Mouse (Mus musculus) left cerebral cortex, adult 2 months (tissue): ENCODE data around the gene Cux2. TPM values are rescaled to one million over a fixed set of nuclear protein-coding genes. Genes with fewer than 3 reads are reported as not detected.
A peak's percentile ranks its signal among the peaks of the same experiment; 100 is the strongest.

Experiments used
- DNase-seq, 2 experiments: peaks; one replicate each; pipeline ENCODE4 v3.0.0; 2021 to 2022; ENCODE audit warnings: low spot score in 2 of 2, mixed read lengths in 1 of 2; ENCODE audit errors: extremely low spot score in 1 of 2
- H3K27ac ChIP-seq: fragments of 200-600 bp; 2 replicates; pipeline ENCODE4 v1.8.1; 2022
- H3K4me3 ChIP-seq: fragments of 200-600 bp; 2 replicates; pipeline ENCODE4 v1.8.1; 2022
- CTCF ChIP-seq: fragments of 200-600 bp; IDR thresholded peaks from 2 replicates; pipeline ENCODE4 v1.8.1; 2022; ENCODE audit warnings: antibody characterized with exemption, mild to moderate bottlenecking, moderate library complexity
- intact Hi-C: fragments of 180-260 bp; cut with DNase I; formaldehyde crosslinking; loops from one replicate; pipeline ENCODE4 v1.15.1; 2025
- total RNA-seq, 2 experiments: library from RNA; stranded (reverse); gene quantifications; 2 replicates each; pipeline ENCODE4 v1.2.3; 2021

Cux2 gene
- total RNA-seq, 2 experiments from 2014 or later: 194 to 215 TPM

GRCm38 (mm10) chr5:121902809-121903745, 146.8 kb downstream of the Cux2 start:
- H3K27ac ChIP-seq: no peak overlapping the region; the same call in 1 of the 2 replicates
- intact Hi-C loops: no loop called here
- no peak overlapping the region for H3K4me3 ChIP-seq
- TF ChIP-seq CTCF: no peak
- DNase-seq: no peak

- Histone ChIP-seq H3K4me3 (no peak overlapping the region), H3K27ac (peak overlapping the region; percentile 57)
- intact Hi-C loops: loop anchor here (2.0 kb wide), 1 partner anchor 30 kb away; no protein-coding TSS in a partner anchor
- no peak for DNase-seq
- TF ChIP-seq CTCF: no peak
Observed at GRCm38 (mm10) chr5:121895117-121895756, 154.7 kb downstream of the Cux2 start.

GRCm38 (mm10) chr5:121894647-121895046, 155.3 kb downstream of the Cux2 start:
- no peak for DNase-seq
- intact Hi-C loops: loop anchor here (2.0 to 5.0 kb wide), 3 partner anchors 30 to 193 kb away; no protein-coding TSS in a partner anchor
- peak overlapping the region; percentile 57 for H3K27ac ChIP-seq
- no peak for TF ChIP-seq CTCF
- no peak overlapping the region for H3K4me3 ChIP-seq

GRCm38 (mm10) chr5:121893581-121893980, 156.3 kb downstream of the Cux2 start:
- no peak overlapping the region for H3K4me3 ChIP-seq
- intact Hi-C loops: loop anchor here (2.0 to 5.0 kb wide), 3 partner anchors 107 to 194 kb away; no protein-coding TSS in a partner anchor
- peak; percentile 52 for TF ChIP-seq CTCF
- no peak for DNase-seq
- H3K27ac ChIP-seq: no peak overlapping the region; the same call in 1 of the 2 replicates

GRCm38 (mm10) chr5:121892281-121892680, 157.6 kb downstream of the Cux2 start:
- H3K4me3 ChIP-seq: no peak overlapping the region
- peak overlapping the region; percentile 49 for H3K27ac ChIP-seq
- TF ChIP-seq CTCF: no peak
- intact Hi-C loops: loop anchor here (1.0 to 5.0 kb wide), 4 partner anchors 109 to 195 kb away; no protein-coding TSS in a partner anchor
- peak; percentile 61 to 78 for DNase-seq

- Histone ChIP-seq H3K27ac (peak overlapping the region; percentile 49; the same call in 1 of the 2 replicates), H3K4me3 (no peak overlapping the region)
- DNase-seq: no peak
- intact Hi-C loops: loop anchor here (5.0 kb wide), 2 partner anchors 156 to 196 kb away; no protein-coding TSS in a partner anchor
- TF ChIP-seq CTCF: no peak
Observed at GRCm38 (mm10) chr5:121890925-121891324, 159.0 kb downstream of the Cux2 start.

- Histone ChIP-seq H3K4me3 (no peak overlapping the region), H3K27ac (no peak overlapping the region)
- no peak for DNase-seq
- intact Hi-C loops: loop anchor here (5.0 kb wide), 2 partner anchors 157 to 197 kb away; no protein-coding TSS in a partner anchor
- no peak for TF ChIP-seq CTCF
Observed at GRCm38 (mm10) chr5:121889819-121890362, 160.0 kb downstream of the Cux2 start.

GRCm38 (mm10) chr5:121889375-121889774, 160.5 kb downstream of the Cux2 start:
- intact Hi-C loops: no loop called here
- Histone ChIP-seq H3K4me3 (no peak overlapping the region), H3K27ac (no peak overlapping the region)
- no peak for DNase-seq
- no peak for TF ChIP-seq CTCF

GRCm38 (mm10) chr5:121883356-121883755, 166.5 kb downstream of the Cux2 start:
- TF ChIP-seq CTCF: no peak
- intact Hi-C loops: no loop called here
- H3K4me3 ChIP-seq: no peak overlapping the region
- no peak overlapping the region for H3K27ac ChIP-seq
- no peak for DNase-seq

GRCm38 (mm10) chr5:121879211-121879610, 170.7 kb downstream of the Cux2 start:
- Histone ChIP-seq H3K27ac (no peak overlapping the region), H3K4me3 (no peak overlapping the region)
- intact Hi-C loops: no loop called here
- TF ChIP-seq CTCF: peak; percentile 74
- peak in 1 of 2 experiments; percentile 45 for DNase-seq

- no peak for TF ChIP-seq CTCF
- intact Hi-C loops: no loop called here
- H3K4me3 ChIP-seq: no peak overlapping the region
- no peak for DNase-seq
- H3K27ac ChIP-seq: no peak overlapping the region
Observed at GRCm38 (mm10) chr5:121878703-121879102, 171.2 kb downstream of the Cux2 start.
